Mouse (Mus musculus): ENCODE results near the gene Lhpp.
"Not testable (repeated sequence)": the region's sequence is repeated elsewhere in the genome, so short reads cannot be mapped to it uniquely, and the experiment has no call there.

The Lhpp gene

GRCm38 (mm10) chr7:132641606-132642005 is 31.2 kb downstream of the Lhpp start:
- intact Hi-C loops (cut with DNase I): no loop called here

DNA sequence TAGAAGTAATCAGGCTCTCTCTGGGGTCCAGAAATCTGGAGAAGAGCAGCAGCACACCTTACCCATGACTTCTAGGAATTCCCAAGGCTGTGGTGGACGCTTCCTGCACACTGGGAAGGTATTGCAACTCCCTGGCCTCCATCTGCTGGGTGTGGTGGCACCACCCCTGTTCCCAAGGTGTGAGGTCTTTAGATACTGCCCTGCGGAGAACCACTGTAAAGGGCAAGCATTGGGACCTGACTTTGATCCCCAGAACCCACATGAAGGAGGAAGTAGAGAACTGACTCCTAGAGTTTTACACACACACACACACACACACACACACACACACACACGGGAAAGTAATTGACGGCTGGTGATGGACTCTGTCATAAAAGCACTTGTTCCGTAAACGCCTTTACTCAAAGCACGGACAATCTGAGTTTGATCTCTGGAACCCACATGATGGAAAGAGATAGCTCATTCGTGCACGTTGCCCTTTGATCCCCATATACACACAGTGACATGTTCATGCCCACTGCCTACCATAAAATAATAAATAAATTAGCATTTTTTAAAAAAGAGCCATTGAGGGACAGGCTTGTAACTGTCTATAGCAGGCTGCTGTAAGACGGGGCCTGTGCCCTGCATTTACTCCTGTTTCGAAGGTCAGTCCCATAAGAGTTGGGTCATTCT is 34.3 kb downstream of the Lhpp start:
- intact Hi-C loops (cut with DNase I): no loop called here

DNA sequence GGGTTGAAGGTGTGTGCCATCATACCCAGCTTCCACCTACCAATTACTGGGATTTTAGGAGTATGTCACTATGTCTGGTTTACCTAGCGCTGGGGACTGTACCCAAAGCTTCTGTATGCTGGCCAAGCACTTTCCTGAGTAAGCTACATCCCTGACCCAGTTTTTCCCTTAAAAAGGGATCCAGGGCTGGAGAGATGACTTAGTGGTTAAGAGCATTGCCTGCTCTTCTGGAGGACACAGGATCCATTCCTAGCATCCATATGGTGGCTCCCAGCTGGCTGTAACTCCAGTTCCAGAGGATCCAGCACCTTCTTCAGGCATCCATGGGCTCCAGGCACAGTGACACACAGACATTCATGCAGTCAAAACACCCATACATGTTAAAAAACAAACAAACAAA is 36.1 kb downstream of the Lhpp start:
- intact Hi-C loops (cut with DNase I): no loop called here

DNA sequence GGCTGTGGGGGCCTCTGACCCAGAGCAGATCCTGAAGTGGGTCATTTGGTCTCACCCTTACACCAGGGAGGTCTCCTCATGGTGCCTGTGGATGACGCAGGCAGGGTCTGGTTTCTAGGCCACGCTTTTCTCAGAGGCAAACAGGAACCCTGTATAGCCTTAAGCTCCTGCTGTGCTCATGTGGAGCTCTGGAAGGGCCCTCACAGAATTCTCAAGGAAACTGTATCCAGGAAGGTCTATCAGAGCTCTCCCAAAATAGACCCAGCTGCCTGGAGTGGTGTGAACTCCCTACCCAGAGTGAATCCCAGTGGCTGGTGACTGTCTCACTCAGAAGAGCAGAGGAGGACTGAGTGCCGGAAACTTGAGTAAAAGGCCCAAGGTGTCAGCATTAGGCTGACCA is 44.0 kb downstream of the Lhpp start:
- intact Hi-C loops (cut with DNase I): no loop called here

- intact Hi-C loops (cut with DNase I): loop anchor here (2.0 to 5.0 kb wide), 3 partner anchors 155 to 347 kb away; no protein-coding TSS in a partner anchor
Measured at GRCm38 (mm10) chr7:132656075-132656474, 45.6 kb downstream of the Lhpp start.

- intact Hi-C loops (cut with DNase I): loop anchor here (2.0 to 5.0 kb wide), 3 partner anchors 154 to 346 kb away; no protein-coding TSS in a partner anchor
Measured at GRCm38 (mm10) chr7:132656548-132656947, 46.1 kb downstream of the Lhpp start.

GRCm38 (mm10) chr7:132657371-132658057 is 47.1 kb downstream of the Lhpp start:
- intact Hi-C loops (cut with DNase I): loop anchor here (2.0 to 5.0 kb wide), 3 partner anchors 153 to 345 kb away; no protein-coding TSS in a partner anchor

GRCm38 (mm10) chr7:132658058-132658450 is 47.6 kb downstream of the Lhpp start:
- intact Hi-C loops (cut with DNase I): loop anchor here (5.0 kb wide), 1 partner anchor 239 kb away; no protein-coding TSS in a partner anchor

DNA sequence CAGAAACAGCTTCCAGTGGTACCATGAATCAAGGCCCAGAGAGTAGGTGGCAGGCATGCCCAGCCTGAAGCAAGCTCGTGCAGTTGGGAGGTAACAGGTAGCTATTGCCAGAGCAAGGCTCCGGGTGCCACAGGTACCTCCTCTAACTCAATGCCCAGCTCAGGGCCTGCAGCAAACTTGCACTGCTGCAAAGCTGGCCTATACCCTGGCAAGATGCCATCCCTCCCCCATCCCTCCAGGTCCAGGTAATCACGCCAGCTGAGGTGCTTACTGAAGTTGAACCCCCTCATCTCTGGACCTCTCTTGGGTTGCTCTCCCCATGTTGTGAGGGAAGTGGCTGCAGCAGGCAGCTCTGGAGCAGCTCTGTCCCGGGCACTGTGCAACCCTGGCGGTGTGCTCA is 48.2 kb downstream of the Lhpp start:
- intact Hi-C loops (cut with DNase I): loop anchor here (5.0 kb wide), 1 partner anchor 239 kb away; no protein-coding TSS in a partner anchor

- intact Hi-C loops (cut with DNase I): loop anchor here (5.0 kb wide), 1 partner anchor 238 kb away; no protein-coding TSS in a partner anchor
Measured at GRCm38 (mm10) chr7:132659633-132660032, 49.2 kb downstream of the Lhpp start.

- intact Hi-C loops (cut with DNase I): not testable (repeated sequence)
Measured at GRCm38 (mm10) chr7:132662831-132663230, 52.4 kb downstream of the Lhpp start.

DNA sequence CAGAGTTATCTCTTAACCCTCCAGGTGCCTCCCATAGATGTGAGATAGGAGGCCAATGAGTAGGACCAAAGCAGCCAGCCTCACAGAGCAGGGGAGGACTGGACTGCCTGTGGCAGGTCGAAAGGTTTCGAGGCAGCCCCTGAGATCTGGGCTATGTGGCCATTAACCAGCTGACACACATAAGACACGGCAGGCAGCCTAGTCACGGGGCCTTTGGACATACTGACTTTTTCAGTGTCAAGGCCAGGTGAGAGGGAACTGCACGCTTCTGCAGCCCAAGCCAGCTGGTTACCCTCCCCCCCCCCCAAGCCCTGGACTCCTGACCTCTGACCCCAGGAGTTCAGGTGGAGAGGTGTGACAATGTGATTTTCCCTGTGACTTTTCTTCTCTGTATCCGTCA is 54.4 kb downstream of the Lhpp start:
- intact Hi-C loops (cut with DNase I): no loop called here

GRCm38 (mm10) chr7:132665664-132666382 is 55.4 kb downstream of the Lhpp start:
- intact Hi-C loops (cut with DNase I): no loop called here

DNA sequence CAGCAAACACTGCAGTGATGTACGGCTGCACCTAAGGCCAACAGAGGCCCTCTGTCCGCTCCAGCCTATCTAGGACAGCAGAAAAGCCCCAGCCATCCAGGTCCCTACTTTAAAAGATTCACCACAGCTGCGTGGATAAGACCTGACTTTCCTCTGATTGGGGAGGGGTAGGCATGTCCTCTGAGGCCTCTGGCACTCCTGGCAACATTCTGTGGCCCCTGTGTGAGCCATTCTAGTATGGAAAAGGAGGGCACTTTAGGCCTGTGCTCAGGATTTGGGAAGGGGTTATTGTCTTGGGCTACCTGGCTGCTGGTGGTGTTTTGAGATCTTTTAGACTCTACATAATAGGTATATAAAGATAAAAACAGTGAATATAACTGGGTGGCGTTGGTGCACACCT is 56.1 kb downstream of the Lhpp start:
- intact Hi-C loops (cut with DNase I): no loop called here

- intact Hi-C loops (cut with DNase I): no loop called here
Measured at GRCm38 (mm10) chr7:132668604-132669003, 58.2 kb downstream of the Lhpp start.

DNA sequence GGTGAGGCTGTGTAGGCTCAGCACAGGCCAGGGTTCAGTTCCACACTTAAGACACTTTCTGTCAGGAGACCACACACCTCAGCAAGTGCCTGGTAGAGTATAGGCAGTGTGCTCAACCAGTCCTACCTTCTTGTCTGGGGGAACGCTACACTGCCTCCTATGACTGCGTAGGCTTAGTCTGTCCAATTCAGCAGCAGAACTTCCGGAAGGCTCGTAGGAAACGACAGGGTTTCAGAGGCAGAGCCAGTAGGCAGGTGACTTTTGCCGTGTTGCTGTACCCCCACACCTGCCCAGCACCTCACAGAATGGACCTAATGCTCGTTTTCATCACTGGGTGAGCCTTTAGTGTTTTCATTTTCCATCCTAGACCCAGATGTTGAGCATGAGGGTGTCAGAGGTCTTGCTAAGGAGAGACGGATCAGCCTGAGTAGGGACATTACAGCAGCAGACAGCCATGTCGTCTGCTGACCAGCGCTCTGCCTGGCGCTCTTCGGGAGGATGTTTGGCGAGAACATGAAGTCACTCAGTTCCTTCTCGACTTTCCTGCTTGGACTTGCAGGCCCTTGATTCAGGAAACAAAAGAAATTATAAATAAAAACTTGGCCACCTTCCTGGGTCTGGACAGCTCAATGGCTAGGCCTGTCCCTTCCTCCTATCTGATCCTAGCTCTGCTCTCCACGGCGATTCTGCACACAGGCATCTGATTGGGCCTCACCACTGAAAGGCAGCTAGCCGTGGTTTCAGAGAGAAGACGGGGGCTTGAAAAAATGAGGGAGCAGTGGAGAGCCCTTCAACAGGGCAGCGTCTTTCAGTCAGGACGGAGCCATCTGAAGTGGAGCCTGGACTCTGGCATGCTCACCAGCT is 59.8 kb downstream of the Lhpp start:
- intact Hi-C loops (cut with DNase I): no loop called here

DNA sequence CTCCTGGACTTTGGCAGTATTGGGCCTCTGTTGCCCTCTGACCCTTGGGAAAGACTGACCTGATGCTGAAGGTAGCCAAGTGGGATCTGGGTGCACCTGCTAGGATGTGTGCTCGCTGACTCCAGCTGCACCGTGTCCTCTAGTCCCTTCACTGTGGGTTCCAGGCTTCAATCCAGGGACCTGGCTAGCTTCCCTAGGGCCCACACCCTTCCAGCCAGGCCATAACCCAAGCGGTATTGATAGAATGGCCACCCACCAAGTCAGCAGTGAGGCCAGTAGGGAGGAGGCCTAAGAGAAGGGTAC is 60.4 kb downstream of the Lhpp start:
- intact Hi-C loops (cut with DNase I): no loop called here

DNA sequence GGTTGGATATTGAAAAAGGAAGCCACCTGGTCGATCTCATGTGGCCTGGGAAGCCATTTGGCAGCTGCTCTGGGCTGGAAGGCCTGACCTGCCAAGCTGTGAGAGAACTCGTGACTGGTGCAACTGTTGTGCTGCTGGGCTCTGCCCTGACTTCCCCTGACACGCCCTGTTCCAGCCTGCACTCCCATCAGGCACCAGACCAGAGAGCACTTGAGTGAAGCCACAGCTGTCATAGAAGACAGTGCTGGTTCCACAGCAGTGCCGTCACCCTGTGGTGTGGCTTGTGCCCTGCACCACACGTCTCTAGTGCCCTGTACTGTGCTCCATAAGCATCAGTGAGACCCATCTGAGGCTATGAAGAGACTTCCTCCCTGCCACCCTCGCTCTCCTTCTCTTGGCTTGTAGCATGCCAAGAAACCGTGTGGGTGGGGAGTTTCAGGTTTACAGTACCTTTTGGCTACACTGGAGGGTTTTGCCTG is 62.1 kb downstream of the Lhpp start:
- intact Hi-C loops (cut with DNase I): no loop called here

- intact Hi-C loops (cut with DNase I): no loop called here
Measured at GRCm38 (mm10) chr7:132673931-132674755, 63.7 kb downstream of the Lhpp start.

GRCm38 (mm10) chr7:132675922-132676321 is 65.5 kb downstream of the Lhpp start:
- intact Hi-C loops (cut with DNase I): no loop called here
